Mouse (Mus musculus) midbrain, postnatal 0 days (tissue): ENCODE data around the gene Tomm20. TPM values are rescaled to one million over a fixed set of nuclear protein-coding genes. Genes with fewer than 3 reads are reported as not detected.
"Not testable (repeated sequence)": the region's sequence is repeated elsewhere in the genome, so short reads cannot be mapped to it uniquely, and the experiment has no call there.

Source experiments
- ATAC-seq: fragments of 200-750 bp; cut with Nextera tagmentation; 2 replicates; pipeline ENCODE4 v1.8.0; 2017; ENCODE audit warnings: moderate number of reproducible peaks, mild to moderate bottlenecking, moderate TSS enrichment, moderate library complexity; ENCODE audit not compliant: low FRiP score
- DNase-seq: peaks from one replicate; pipeline ENCODE4 v3.0.0-alpha.2; 2015; ENCODE audit warnings: low spot score
- H3K27ac ChIP-seq: fragments of 300-500 bp; sonication (generic); 2 replicates; pipeline ENCODE4 v1.5.1; 2014; ENCODE audit warnings: low read depth, mild to moderate bottlenecking, low read length, mixed read lengths
- H3K27me3 ChIP-seq: fragments of 300-500 bp; sonication (generic); 2 replicates; pipeline ENCODE4 v1.6.1; 2014; ENCODE audit warnings: low read length, control low read depth, mixed read lengths; ENCODE audit not compliant: insufficient read depth
- H3K36me3 ChIP-seq: fragments of 300-500 bp; sonication (generic); 2 replicates; pipeline ENCODE4 v1.6.1; 2014; ENCODE audit warnings: low read length, control low read depth, mixed read lengths; ENCODE audit not compliant: insufficient read depth
- H3K4me1 ChIP-seq: fragments of 300-500 bp; sonication (generic); 2 replicates; pipeline ENCODE4 v1.6.1; 2014; ENCODE audit warnings: mild to moderate bottlenecking, control low read depth, antibody characterized with exemption, low read length, mixed read lengths; ENCODE audit not compliant: insufficient read depth
- H3K4me2 ChIP-seq: fragments of 300-500 bp; sonication (generic); 2 replicates; pipeline ENCODE4 v1.6.1; 2014; ENCODE audit warnings: low read depth, mild to moderate bottlenecking, low read length, mixed read lengths; ENCODE audit not compliant: poor library complexity, severe bottlenecking
- H3K4me3 ChIP-seq: fragments of 300-500 bp; sonication (generic); 2 replicates; pipeline ENCODE4 v1.5.1; 2014; ENCODE audit warnings: low read depth, mild to moderate bottlenecking, low read length, moderate library complexity
- H3K9ac ChIP-seq: fragments of 300-500 bp; sonication (generic); replicated peaks from 2 replicates; pipeline ENCODE4 v1.6.1; 2014; ENCODE audit warnings: mild to moderate bottlenecking, low read length, moderate library complexity, mixed read lengths; ENCODE audit not compliant: poor library complexity, severe bottlenecking
- H3K9me3 ChIP-seq: fragments of 300-500 bp; sonication (generic); 2 replicates; pipeline ENCODE4 v1.6.1; 2016; ENCODE audit warnings: low read length, control low read depth
- CTCF ChIP-seq: IDR thresholded peaks from 2 replicates; pipeline ENCODE4 v1.5.1; 2016; ENCODE audit warnings: antibody characterized with exemption, mild to moderate bottlenecking
- WGBS: fragments of 180-500 bp; shearing (Covaris S2); extraction: QIAGEN DNeasy Blood & Tissue Kit; methylation state at CpG from one replicate; pipeline ENCODE4 v1.1.7; 2014; 5-methylcytosine and 5-hydroxymethylcytosine counted together
- polyA plus RNA-seq: library from polyadenylated mRNA; unstranded; fragments of >200 nt; fragmentation: Nextera tagmentation; extraction: Ambion mirVana; gene quantifications from 2 replicates; pipeline ENCODE4 v1.2.1, GENCODE M21; 2015
- total RNA-seq: library from RNA; depleted of rRNA; stranded (reverse); fragments of >200 nt; gene quantifications from 2 replicates; pipeline ENCODE4 v1.2.3, GENCODE M21; 2014

Gene Tomm20
- total and polyA plus RNA-seq, 2 experiments from 2014 or later, result 149 to 236 TPM

DNA sequence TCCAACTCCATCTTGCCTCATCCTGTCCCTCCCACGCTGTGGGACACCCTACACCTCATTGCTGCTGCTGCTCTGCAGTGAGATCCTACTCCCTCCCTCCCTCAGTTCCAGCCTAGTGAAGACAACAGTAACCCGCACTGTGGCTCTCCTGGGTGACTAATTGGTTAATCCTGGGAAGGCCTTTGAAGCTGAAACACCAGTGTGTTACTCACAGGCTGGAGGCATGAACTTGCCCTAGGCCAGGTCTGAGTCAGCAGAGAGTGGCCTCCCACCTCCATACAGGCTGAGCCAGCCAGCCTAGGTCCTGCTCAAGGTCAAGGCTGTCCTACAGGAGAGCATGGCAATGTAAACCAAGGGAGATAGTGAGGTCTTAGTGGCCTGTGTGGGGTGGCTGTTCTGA, 26.4 kb downstream of the Tomm20 start:
- ATAC-seq, result no peak
- 55% methylated on average over 2 of the region's 2 CpGs for WGBS

DNA sequence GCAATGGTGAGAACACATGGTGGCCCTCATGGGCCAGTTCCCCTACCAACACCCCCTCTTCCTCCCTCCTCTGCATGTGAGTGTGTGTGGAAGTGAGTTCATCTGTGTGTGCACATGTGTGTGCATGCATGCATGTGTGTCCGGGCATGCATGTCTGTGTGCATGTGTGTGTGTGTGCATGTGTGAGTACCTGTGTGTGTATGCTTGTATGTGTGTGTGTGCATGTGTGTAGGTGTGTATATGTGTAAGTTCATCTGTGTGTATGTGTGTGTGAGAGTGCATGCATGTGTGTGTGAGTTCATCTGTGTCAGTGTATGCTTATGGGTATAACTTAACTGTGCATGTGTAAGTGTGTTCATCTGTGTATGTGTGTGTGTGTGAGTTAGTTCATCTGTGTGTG, 27.3 kb downstream of the Tomm20 start:
- WGBS, result 89% methylated on average over 1 of the region's 1 CpGs
- ATAC-seq, result no peak
- no peaks in the 10 kb centered on the region for H3K36me3 ChIP-seq
- H3K27me3 ChIP-seq, result no peaks in the 10 kb centered on the region
- no peak overlapping the region for H3K4me2 ChIP-seq
- H3K27ac ChIP-seq, result no peak overlapping the region
- no peaks in the 10 kb centered on the region for H3K9me3 ChIP-seq
- TF ChIP-seq CTCF, result no peak
- no peak for DNase-seq
- H3K4me3 ChIP-seq, result no peak overlapping the region
- H3K9ac ChIP-seq, result no peak overlapping the region
- H3K4me1 ChIP-seq, result no peaks in the 10 kb centered on the region

More for the DNA sequence above, 26.4 kb downstream of the Tomm20 start:
- no peak overlapping the region for H3K4me2 ChIP-seq
- H3K9ac ChIP-seq, result no peak overlapping the region
- no peak overlapping the region for H3K4me3 ChIP-seq
- H3K4me1 ChIP-seq, result no peaks in the 10 kb centered on the region
- H3K27me3 ChIP-seq, result no peaks in the 10 kb centered on the region
- TF ChIP-seq CTCF, result no peak
- H3K36me3 ChIP-seq, result no peaks in the 10 kb centered on the region
- no peak for DNase-seq
- no peaks in the 10 kb centered on the region for H3K9me3 ChIP-seq
- no peak overlapping the region for H3K27ac ChIP-seq

DNA sequence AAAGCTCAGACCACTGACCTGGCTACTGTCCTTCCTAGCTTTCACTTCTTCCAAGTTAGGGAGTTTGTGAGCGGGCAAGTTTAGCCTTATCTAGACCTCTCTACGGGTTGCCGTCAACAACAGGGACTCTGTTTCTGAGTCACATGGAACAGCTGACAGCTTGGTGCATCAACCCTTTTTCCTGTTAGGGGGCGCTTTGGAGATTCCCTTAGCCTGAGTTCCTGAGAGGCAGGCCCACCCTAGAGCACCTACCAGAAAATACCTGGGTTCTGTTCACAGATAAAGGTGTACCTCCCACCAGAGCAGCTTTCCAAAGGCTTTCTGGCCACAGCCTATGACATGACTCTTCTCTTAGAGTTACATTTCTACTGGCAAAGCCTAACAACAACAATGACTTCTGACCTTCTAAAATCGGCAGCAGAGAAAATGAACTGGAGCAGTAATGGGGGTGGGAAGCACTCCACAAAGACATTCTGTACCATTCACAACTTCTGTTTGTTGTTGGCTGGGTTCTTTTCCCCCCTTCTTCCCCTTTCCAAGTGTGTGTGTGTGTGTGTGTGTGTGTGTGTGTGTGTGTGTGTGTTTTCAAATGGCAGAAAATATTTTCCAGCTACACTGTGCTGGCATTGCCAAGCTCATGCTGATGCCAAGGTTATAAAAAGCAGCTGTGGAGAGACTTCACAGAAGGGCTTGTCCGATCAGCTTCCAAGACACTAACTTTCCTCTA, 28.3 kb downstream of the Tomm20 start:
- Histone ChIP-seq H3K36me3 (no peaks in the 10 kb centered on the region), H3K9me3 (no peaks in the 10 kb centered on the region), H3K9ac (no peak overlapping the region), H3K27ac (no peak overlapping the region), H3K4me1 (no peaks in the 10 kb centered on the region), H3K4me2 (no peak overlapping the region), H3K27me3 (no peaks in the 10 kb centered on the region), H3K4me3 (no peak overlapping the region)
- DNase-seq, result no peak
- no peak for ATAC-seq
- TF ChIP-seq CTCF, result peak; percentile 13; the same call in 1 of the 2 replicates
- WGBS, result 70% methylated on average over 6 of the region's 6 CpGs

DNA sequence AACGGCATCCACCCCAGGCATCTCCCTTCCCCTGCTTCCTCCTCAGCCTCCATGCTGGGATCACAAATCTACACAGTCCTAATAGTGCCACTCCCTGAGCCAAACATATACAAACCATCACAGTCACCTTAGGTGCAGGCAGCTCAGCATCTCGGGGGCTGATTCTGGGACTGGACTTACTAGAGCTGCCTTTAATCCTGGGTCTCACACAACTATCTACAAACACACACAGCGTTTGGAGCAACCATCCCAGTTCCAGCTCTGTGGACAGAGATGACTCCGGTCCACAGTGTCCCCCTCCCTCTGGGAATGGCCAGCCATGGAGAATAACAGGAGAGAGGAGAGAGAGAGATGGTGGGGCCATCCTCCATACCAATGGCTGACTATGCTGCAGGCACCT, 29.0 kb downstream of the Tomm20 start:
- Histone ChIP-seq H3K4me2 (no peak overlapping the region), H3K9me3 (no peaks in the 10 kb centered on the region), H3K9ac (no peak overlapping the region), H3K36me3 (no peaks in the 10 kb centered on the region), H3K27me3 (no peaks in the 10 kb centered on the region), H3K4me1 (no peaks in the 10 kb centered on the region), H3K27ac (no peak overlapping the region), H3K4me3 (no peak overlapping the region)
- DNase-seq (no peak), ATAC-seq (no peak)
- 88% methylated on average over 4 of the region's 4 CpGs for WGBS
- TF ChIP-seq CTCF, result no peak

DNA sequence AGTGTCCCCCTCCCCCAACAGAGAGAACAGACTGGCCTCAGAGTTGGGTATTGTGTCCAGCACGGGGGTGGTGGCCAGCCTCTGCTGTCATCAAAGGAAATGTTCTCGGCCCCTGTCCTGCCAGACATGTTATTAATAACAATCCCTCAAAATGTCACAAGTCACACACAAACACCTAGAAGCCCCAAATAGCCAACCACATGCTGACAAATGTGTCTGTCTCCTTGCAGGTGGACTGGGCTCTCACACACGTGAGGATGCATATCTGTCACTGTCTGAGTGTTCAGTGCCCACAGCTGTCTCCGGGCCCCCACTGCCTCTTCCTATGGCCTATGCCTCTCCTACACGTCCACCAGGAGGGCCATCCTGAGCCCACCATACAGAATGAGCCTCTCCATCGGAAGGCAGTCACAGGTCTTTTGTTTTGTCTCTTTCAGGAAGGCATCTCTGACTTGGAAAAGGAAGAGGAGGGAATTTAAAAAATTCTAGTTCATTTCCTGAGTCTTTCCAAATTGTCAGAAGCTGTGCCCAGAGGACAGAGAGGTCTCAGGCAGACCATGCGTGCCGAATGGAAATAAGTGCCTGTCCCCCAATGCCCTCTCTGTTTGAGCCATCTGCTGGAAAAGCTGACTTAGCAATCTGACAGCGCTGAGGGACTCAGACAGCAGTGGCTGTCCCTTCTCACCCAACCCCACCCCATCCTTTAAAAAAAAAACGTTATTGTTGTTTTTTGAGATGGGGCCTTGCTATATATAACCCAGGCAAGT, 30.9 kb downstream of the Tomm20 start:
- H3K27ac ChIP-seq, result no peak overlapping the region
- WGBS, result 45% methylated on average over 10 of the region's 10 CpGs
- DNase-seq, result no peak

GRCm38 (mm10) chr8:126914107-126914490, 31.5 kb downstream of the Tomm20 start:
- DNase-seq, H3K4me1 ChIP-seq, H3K9me3 ChIP-seq, H3K27ac ChIP-seq, H3K4me2 ChIP-seq, H3K9ac ChIP-seq, H3K27me3 ChIP-seq, H3K36me3 ChIP-seq, H3K4me3 ChIP-seq, ATAC-seq: not testable (repeated sequence)
- 75% methylated on average over 10 of the region's 10 CpGs for WGBS

More for the DNA sequence above, 30.9 kb downstream of the Tomm20 start:
- no peak overlapping the region for H3K4me3 ChIP-seq
- no peak for TF ChIP-seq CTCF
- H3K4me2 ChIP-seq, result no peak overlapping the region
- H3K36me3 ChIP-seq, result no peaks in the 10 kb centered on the region
- no peaks in the 10 kb centered on the region for H3K27me3 ChIP-seq
- no peaks in the 10 kb centered on the region for H3K4me1 ChIP-seq
- H3K9ac ChIP-seq, result no peak overlapping the region
- ATAC-seq, result no peak
- no peaks in the 10 kb centered on the region for H3K9me3 ChIP-seq
